In genomic region chr2:74964980-74965379, GRCm38 (mm10) we compare ENCODE assay signal across 8 mouse cellular contexts.
DNase-seq lines count a peak whose midpoint lies in the region; ATAC-seq lines count a peak whose summit lies in the region.

No protein-coding gene starts in this region.

- intact Hi-C loops in heart, postnatal 14 days (cut with DNase I) = loop anchor here (1.0 to 10.0 kb wide), 5 partner anchors 140 to 620 kb away; partner anchors contain the start of genes Hoxd8 and Mtx2

- WGBS in heart, embryonic 12.5 days = 32% methylated on average over 3 of the region's 3 CpGs
- WGBS in lung, embryonic 15.5 days = 31% methylated on average over 3 of the region's 3 CpGs
- WGBS in hindbrain, embryonic 15.5 days = 33% methylated on average over 3 of the region's 3 CpGs
- whole genome bisulfite sequencing in neural tube, embryonic 12.5 days = 33% methylated on average over 3 of the region's 3 CpGs

- no peak for DNase-seq in heart, postnatal 14 days
- no peak for DNase-seq in lung, postnatal 14 days
- DNase-seq in ovary, adult 18-20 months (ENCODE audit: low spot score) = no peak
- DNase-seq in adrenal gland, postnatal 25 days = no peak

- H3K4me2 ChIP-seq in heart, embryonic 12.5 days = peak overlapping the region; percentile 41
- H3K4me2 ChIP-seq in lung, embryonic 15.5 days = peak overlapping the region; percentile 9; the same call in 1 of the 2 replicates
- peak overlapping the region; percentile 41 for H3K4me2 ChIP-seq in hindbrain, embryonic 15.5 days
- H3K4me2 ChIP-seq in neural tube, embryonic 12.5 days (replicated peaks) = peak overlapping the region; percentile 49

- no peak overlapping the region for H3K27ac ChIP-seq in heart, embryonic 12.5 days (ENCODE audit: poor library complexity, severe bottlenecking)
- H3K27ac ChIP-seq in lung, embryonic 15.5 days = no peak overlapping the region
- peak overlapping the region; percentile 63; the same call in 1 of the 2 replicates for H3K27ac ChIP-seq in hindbrain, embryonic 15.5 days (replicated peaks)
- H3K27ac ChIP-seq in neural tube, embryonic 12.5 days = no peak overlapping the region

- no peaks in the 10 kb centered on the region for H3K9me3 ChIP-seq in heart, embryonic 12.5 days (replicated peaks)
- no peaks in the 10 kb centered on the region for H3K9me3 ChIP-seq in lung, embryonic 15.5 days
- no peaks in the 10 kb centered on the region for H3K9me3 ChIP-seq in hindbrain, embryonic 15.5 days
- H3K9me3 ChIP-seq in neural tube, embryonic 12.5 days = no peaks in the 10 kb centered on the region

- H3K4me1 ChIP-seq in heart, embryonic 12.5 days (replicated peaks) = peaks cover 4% of the 10 kb centered on the region
- peaks cover 7% of the 10 kb centered on the region; the same call in 1 of the 2 replicates for H3K4me1 ChIP-seq in lung, embryonic 15.5 days
- H3K4me1 ChIP-seq in hindbrain, embryonic 15.5 days (replicated peaks) = peaks cover 16% of the 10 kb centered on the region
- H3K4me1 ChIP-seq in neural tube, embryonic 12.5 days = peaks cover 19% of the 10 kb centered on the region

- no peak overlapping the region for H3K4me3 ChIP-seq in heart, embryonic 12.5 days
- H3K4me3 ChIP-seq in lung, embryonic 15.5 days = no peak overlapping the region
- no peak overlapping the region for H3K4me3 ChIP-seq in hindbrain, embryonic 15.5 days
- no peak overlapping the region for H3K4me3 ChIP-seq in neural tube, embryonic 12.5 days

- peaks cover 8% of the 10 kb centered on the region; the same call in 1 of the 2 replicates for H3K27me3 ChIP-seq in heart, embryonic 12.5 days (replicated peaks)
- H3K27me3 ChIP-seq in lung, embryonic 15.5 days = peaks cover 23% of the 10 kb centered on the region
- no peaks in the 10 kb centered on the region for H3K27me3 ChIP-seq in hindbrain, embryonic 15.5 days
- no peaks in the 10 kb centered on the region for H3K27me3 ChIP-seq in neural tube, embryonic 12.5 days (replicated peaks)

- no peak overlapping the region for H3K9ac ChIP-seq in heart, embryonic 12.5 days
- H3K9ac ChIP-seq in lung, embryonic 15.5 days = no peak overlapping the region
- H3K9ac ChIP-seq in hindbrain, embryonic 15.5 days = no peak overlapping the region
- H3K9ac ChIP-seq in neural tube, embryonic 12.5 days = no peak overlapping the region

- ATAC-seq in heart, embryonic 12.5 days (ENCODE audit: insufficient number of reproducible peaks, low FRiP score) = no peak
- ATAC-seq in lung, embryonic 15.5 days (ENCODE audit: borderline replicate concordance, extremely low read depth, low FRiP score, low TSS enrichment) = no peak
- no peak for ATAC-seq in hindbrain, embryonic 15.5 days (ENCODE audit: low FRiP score, low read depth)
- ATAC-seq in neural tube, embryonic 12.5 days (ENCODE audit: low FRiP score, low read depth) = no peak

- H3K36me3 ChIP-seq in heart, embryonic 12.5 days = no peaks in the 10 kb centered on the region
- no peaks in the 10 kb centered on the region for H3K36me3 ChIP-seq in lung, embryonic 15.5 days
- no peaks in the 10 kb centered on the region for H3K36me3 ChIP-seq in hindbrain, embryonic 15.5 days
- no peaks in the 10 kb centered on the region for H3K36me3 ChIP-seq in neural tube, embryonic 12.5 days
